Mouse (Mus musculus): Measurements from ENCODE around the gene Plxnb1. TPM values are rescaled to one million over a fixed set of nuclear protein-coding genes. Genes with fewer than 3 reads are reported as not detected.
A peak's percentile ranks its signal among the peaks of the same experiment; 100 is the strongest.

Gene Plxnb1
- total RNA-seq, 2 experiments from 2014 or later = 67.2 to 69.8 TPM

- intact Hi-C loops (cut with DNase I) = loop anchor here (1.0 kb wide), 1 partner anchor 57 kb away; no protein-coding TSS in a partner anchor
- DNase-seq (ENCODE audit: low spot score in 2 of 2) = peak; percentile 92 to 93
Measured at GRCm38 (mm10) chr9:109059136-109059903, 35.9 kb upstream of the Plxnb1 start, which contains the start of gene Trex1. Gene Trex1, minus strand, starts transcription at chr9:109059734.

GRCm38 (mm10) chr9:109060184-109060897, 34.8 kb upstream of the Plxnb1 start:
- DNase-seq (ENCODE audit: low spot score in 2 of 2) = no peak
- intact Hi-C loops (cut with DNase I) = no loop called here

GRCm38 (mm10) chr9:109060898-109061295, 34.3 kb upstream of the Plxnb1 start:
- intact Hi-C loops (cut with DNase I) = no loop called here

GRCm38 (mm10) chr9:109068095-109068735, 27.0 kb upstream of the Plxnb1 start:
- DNase-seq (ENCODE audit: low spot score in 2 of 2) = no peak
- intact Hi-C loops (cut with DNase I) = no loop called here

More at GRCm38 (mm10) chr9:109060898-109061295, 34.3 kb upstream of the Plxnb1 start:
- DNase-seq (ENCODE audit: low spot score in 2 of 2) = no peak

DNA sequence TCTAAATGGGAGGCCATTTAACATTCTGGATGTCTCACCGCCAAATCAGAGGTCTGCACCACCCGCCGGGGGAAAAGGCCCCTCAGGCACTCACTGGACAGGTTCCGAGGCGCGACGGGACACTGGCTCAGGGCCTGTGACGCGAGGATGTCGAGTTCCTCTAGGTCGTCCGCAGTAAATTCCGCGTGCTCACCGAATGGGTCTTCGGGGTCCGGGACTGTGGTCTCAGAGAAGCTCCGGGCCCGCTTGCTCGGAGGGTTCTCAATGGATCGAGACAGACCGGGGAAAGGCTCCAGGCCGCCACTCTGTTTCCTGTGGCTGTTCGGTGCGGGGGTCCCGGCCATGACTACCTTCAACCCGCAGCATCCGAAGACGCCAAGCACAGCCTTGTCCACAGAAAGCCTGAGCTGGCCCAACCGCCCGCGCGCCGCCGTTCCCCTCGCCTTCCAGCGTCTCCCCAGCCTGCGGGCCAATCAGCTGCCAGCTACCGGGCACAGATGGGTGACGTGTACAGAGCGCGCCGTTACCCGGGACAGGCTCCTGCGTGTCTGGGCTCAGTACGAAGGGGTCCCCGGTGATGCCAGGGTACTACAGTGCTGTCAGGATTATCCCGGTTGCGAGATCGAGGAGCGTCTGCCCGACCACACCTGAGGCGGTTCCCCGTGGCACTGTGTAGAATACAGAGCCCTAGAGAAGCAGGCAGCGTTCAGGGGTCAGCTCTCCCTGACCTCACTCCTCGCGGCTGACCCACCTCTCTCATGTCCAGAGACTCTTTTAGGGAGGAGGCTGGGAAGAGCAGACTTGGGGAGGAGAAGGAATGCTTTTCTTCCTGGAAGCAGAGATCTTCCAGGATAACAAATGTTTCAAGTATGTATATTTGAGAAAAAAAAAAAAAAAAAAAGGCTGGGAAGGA, 21.3 kb upstream of the Plxnb1 start, which contains the start of gene Atrip:
Gene Atrip (minus strand): TSS at position 464 of the 913 bp plus-strand sequence.
- intact Hi-C loops (cut with DNase I) = no loop called here
- DNase-seq (ENCODE audit: low spot score in 2 of 2) = peak; percentile 94 to 96

GRCm38 (mm10) chr9:109080516-109080915, 14.7 kb upstream of the Plxnb1 start:
- intact Hi-C loops (cut with DNase I) = loop anchor here (10.0 kb wide), 1 partner anchor 784 kb away; no protein-coding TSS in a partner anchor

DNA sequence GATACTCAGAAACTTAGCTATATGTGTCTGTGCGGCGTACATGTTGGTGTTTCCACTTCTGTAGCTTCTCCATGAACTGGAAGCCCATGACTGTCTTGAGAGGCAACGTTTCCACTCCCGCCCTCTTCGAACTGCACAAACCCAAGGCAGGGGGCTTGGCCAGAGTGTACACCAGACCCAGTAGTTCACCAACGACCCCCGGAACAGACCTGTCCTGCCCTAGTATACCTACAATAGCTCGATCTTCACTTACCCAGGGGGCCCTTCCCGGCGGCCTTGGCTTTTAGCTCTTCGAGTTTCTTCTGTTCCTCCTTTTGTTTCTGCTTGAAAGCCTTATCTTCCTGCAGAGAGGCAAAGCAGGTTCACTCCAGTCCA, 13.5 kb upstream of the Plxnb1 start:
- intact Hi-C loops (cut with DNase I) = loop anchor here (10.0 kb wide), 1 partner anchor 783 kb away; no protein-coding TSS in a partner anchor
- no peak for DNase-seq (ENCODE audit: low spot score in 2 of 2)

More at GRCm38 (mm10) chr9:109080516-109080915, 14.7 kb upstream of the Plxnb1 start:
- no peak for DNase-seq (ENCODE audit: low spot score in 2 of 2)

DNA sequence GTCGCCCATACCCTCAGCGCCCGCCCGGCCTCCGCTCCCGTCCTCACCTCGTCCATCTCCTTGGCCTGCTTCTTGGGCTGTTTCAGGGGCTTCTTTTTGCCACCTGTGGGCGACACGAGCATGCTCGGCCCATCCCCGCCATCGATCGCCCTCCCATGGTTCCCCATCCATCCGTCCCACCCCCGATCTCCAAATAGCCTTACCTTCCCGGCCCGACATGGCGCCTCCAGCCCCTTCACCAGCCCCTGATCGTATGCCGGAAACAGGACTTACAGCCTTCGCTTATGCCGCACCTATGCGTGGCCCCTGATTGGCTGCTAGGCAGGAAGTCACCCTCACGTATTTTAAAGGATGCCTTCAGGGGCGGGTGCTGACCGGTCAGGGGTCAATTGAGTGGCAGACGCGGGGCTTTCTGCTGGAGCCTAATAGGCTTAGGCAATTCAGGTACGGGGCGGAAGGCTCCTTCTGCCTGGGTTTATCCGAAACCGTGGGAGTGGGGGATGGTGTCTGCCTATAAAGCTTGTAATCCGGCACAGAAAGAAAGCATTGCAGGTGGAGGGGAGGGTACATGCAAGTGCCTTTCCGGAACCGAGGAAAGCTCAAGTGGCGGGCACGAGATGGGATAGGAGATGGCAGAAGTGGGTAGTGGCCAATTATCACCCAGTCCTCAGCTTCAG, 12.9 kb upstream of the Plxnb1 start, which contains the start of the genes Ccdc51 and Tma7:
Gene Ccdc51 (plus strand): TSS at position 370 of the 677 bp plus-strand sequence.
Gene Tma7 (minus strand): TSS at position 464 of the 677 bp plus-strand sequence.
- intact Hi-C loops (cut with DNase I) = loop anchor here (10.0 kb wide), 1 partner anchor 783 kb away; no protein-coding TSS in a partner anchor
- DNase-seq (ENCODE audit: low spot score in 2 of 2) = peak; percentile 89 to 90

DNA sequence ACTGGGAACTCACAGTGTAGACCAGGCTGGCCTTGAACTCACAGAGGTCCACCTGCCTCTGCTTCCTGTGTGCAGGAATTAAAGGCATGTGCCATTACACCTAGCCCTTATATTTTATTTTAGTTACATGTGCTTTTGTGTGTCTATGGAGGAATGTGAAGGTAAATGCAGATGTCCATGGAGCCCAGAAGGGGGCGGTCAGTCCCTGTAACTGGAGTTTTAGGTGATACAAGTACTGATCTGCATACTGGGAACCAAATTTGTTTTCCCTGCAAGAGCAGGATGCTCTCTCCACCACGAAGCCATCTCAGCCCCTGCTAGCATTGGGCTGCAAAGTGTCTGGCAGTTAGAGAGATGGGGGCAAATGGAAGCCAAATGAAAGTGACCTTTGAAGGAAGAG, 10.3 kb upstream of the Plxnb1 start:
- intact Hi-C loops (cut with DNase I) = loop anchor here (10.0 kb wide), 1 partner anchor 780 kb away; no protein-coding TSS in a partner anchor
- no peak for DNase-seq (ENCODE audit: low spot score in 2 of 2)

DNA sequence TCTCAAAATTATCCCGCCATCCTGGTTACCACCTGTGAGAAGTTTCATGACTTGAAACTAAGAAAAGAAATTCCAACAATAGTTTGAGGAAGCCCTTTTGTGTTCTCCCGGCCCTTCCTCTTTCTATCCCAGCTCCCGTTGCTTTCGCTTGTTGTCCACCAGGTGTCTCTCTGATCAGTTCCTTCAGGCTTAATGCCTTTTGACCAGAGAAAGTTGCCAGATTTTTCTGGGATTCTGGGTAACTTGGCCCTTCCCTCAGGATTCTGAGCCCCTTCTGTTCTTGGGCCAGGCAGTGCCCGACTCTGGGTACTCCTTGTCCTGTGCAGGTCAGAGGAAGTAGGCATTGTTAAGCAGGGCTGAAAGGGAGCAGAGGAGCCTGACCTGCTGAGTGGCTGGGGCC, 7.2 kb upstream of the Plxnb1 start:
- DNase-seq (ENCODE audit: low spot score in 2 of 2) = peak; percentile 47 to 58
- intact Hi-C loops (cut with DNase I) = loop anchor here (2.0 to 10.0 kb wide), 2 partner anchors 35 to 777 kb away; no protein-coding TSS in a partner anchor

- intact Hi-C loops (cut with DNase I) = loop anchor here (10.0 kb wide), 1 partner anchor 744 kb away; the partner anchor contains the start of gene Nme6
- no peak for DNase-seq (ENCODE audit: low spot score in 2 of 2)
Measured at GRCm38 (mm10) chr9:109090446-109090845, 4.7 kb upstream of the Plxnb1 start.

DNA sequence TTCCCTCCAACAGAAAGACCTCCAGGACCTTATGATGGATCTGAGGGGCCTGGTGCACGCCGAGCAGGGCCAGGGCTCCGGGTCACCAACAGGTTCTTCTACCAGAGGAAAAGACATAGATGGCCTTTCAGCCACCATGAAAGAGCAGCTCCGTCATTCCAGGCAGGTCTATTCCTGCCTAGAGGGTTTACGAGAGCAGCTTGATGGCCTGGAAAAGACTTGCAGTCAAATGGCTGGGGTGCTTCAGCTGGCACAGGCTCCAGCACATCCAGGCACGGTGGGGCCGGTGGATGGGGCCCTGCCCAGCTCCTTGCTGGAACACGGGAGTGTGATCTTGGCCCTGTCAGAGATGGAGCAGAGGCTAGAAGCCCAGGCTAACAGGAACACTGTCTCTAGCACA, 3.4 kb upstream of the Plxnb1 start:
- DNase-seq (ENCODE audit: low spot score in 2 of 2) = no peak
- intact Hi-C loops (cut with DNase I) = loop anchor here (10.0 kb wide), 1 partner anchor 743 kb away; the partner anchor contains the start of gene Nme6

- no peak for DNase-seq (ENCODE audit: low spot score in 2 of 2)
- intact Hi-C loops (cut with DNase I) = loop anchor here (10.0 kb wide), 1 partner anchor 742 kb away; the partner anchor contains the start of gene Nme6
Measured at GRCm38 (mm10) chr9:109092799-109093198, 2.4 kb upstream of the Plxnb1 start.

GRCm38 (mm10) chr9:109093786-109094552, 1.2 kb upstream of the Plxnb1 start:
- intact Hi-C loops (cut with DNase I) = loop anchor here (10.0 kb wide), 1 partner anchor 741 kb away; the partner anchor contains the start of gene Nme6
- no peak for DNase-seq (ENCODE audit: low spot score in 2 of 2)

DNA sequence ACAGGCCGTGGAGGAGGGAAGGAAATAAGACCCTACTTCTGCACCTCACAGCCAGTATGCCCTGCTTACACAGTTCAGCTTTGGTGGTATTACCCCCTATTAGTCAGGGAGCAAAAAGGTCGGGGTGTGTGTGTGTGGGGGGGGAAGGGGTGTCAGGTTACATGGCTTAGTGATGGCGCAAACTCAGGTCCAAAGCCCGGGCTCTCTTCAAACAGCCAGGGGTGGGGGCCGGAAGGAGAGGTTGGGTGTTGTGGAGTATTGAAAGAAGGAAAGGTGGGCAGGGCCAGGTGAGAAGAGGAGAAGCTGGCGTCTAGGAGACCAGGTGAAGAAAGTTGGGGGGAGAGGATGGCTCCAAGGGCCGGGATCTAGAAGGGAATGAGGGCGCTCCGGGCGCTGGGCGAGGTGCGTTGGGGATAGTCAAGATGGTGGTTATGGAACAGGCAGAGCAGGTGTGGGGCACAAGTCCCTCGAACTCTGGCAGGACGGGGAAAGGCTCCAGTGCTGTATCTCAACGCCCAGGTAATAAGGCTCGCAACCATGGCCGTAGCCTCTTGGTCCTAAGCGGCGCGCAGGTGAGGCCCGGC, 544 bp upstream of the Plxnb1 start:
- intact Hi-C loops (cut with DNase I) = loop anchor here (10.0 kb wide), 1 partner anchor 740 kb away; the partner anchor contains the start of gene Nme6
- no peak for DNase-seq (ENCODE audit: low spot score in 2 of 2)

- DNase-seq (ENCODE audit: low spot score in 2 of 2) = peak in 1 of 2 experiments; percentile 37
- intact Hi-C loops (cut with DNase I) = loop anchor here (10.0 kb wide), 1 partner anchor 739 kb away; the partner anchor contains the start of gene Nme6
Measured at GRCm38 (mm10) chr9:109096251-109096661, 1.1 kb downstream of the Plxnb1 start.

Data from left cerebral cortex, postnatal 14 days (tissue).